Mouse (Mus musculus) hindbrain, postnatal 0 days (tissue): ENCODE measurements around the gene Trappc12. TPM values are rescaled to one million over a fixed set of nuclear protein-coding genes. Genes with fewer than 3 reads are reported as not detected.

Experiments used
- ATAC-seq: fragments of 200-750 bp; cut with Nextera tagmentation; 2 replicates; pipeline ENCODE4 v1.8.0; 2017; ENCODE audit warnings: mild to moderate bottlenecking, moderate TSS enrichment, moderate library complexity
- DNase-seq: peaks from one replicate; pipeline ENCODE4 v3.0.0-alpha.2; 2015; ENCODE audit warnings: low spot score
- H3K27ac ChIP-seq: fragments of 300-500 bp; sonication (generic); 2 replicates; pipeline ENCODE4 v1.5.1; 2014; ENCODE audit warnings: mild to moderate bottlenecking
- H3K27me3 ChIP-seq: fragments of 300-500 bp; sonication (generic); 2 replicates; pipeline ENCODE4 v1.6.1; 2014; ENCODE audit warnings: low read length, mixed read lengths; ENCODE audit not compliant: insufficient read depth
- H3K36me3 ChIP-seq: fragments of 300-500 bp; sonication (generic); 2 replicates; pipeline ENCODE4 v1.6.1; 2014; ENCODE audit warnings: low read length, mixed read lengths; ENCODE audit not compliant: insufficient read depth
- H3K4me1 ChIP-seq: fragments of 300-500 bp; sonication (generic); 2 replicates; pipeline ENCODE4 v1.6.1; 2014; ENCODE audit warnings: antibody characterized with exemption, low read length, mixed read lengths; ENCODE audit not compliant: insufficient read depth
- H3K4me2 ChIP-seq: fragments of 300-500 bp; sonication (generic); 2 replicates; pipeline ENCODE4 v1.6.1; 2014; ENCODE audit warnings: low read depth, mild to moderate bottlenecking, low read length, moderate library complexity, mixed read lengths
- H3K4me3 ChIP-seq: fragments of 300-500 bp; sonication (generic); 2 replicates; pipeline ENCODE4 v1.5.1; 2014; ENCODE audit warnings: low read length
- H3K9ac ChIP-seq: fragments of 300-500 bp; sonication (generic); replicated peaks from 2 replicates; pipeline ENCODE4 v1.6.1; 2014; ENCODE audit warnings: mild to moderate bottlenecking, low read length, moderate library complexity, mixed read lengths
- H3K9me3 ChIP-seq: fragments of 300-500 bp; sonication (generic); 2 replicates; pipeline ENCODE4 v1.6.1; 2016; ENCODE audit warnings: low read length, mixed read lengths
- CTCF ChIP-seq: IDR thresholded peaks from 2 replicates; pipeline ENCODE4 v1.5.1; 2016; ENCODE audit warnings: antibody characterized with exemption, control low read depth, low read depth
- WGBS: fragments of 180-500 bp; shearing (Covaris S2); extraction: QIAGEN DNeasy Blood & Tissue Kit; methylation state at CpG from one replicate; pipeline ENCODE4 v1.1.7; 2014; 5-methylcytosine and 5-hydroxymethylcytosine counted together
- polyA plus RNA-seq: library from polyadenylated mRNA; unstranded; fragments of >200 nt; fragmentation: Nextera tagmentation; extraction: Ambion mirVana; gene quantifications from 2 replicates; pipeline ENCODE4 v1.2.1, GENCODE M21; 2015
- total RNA-seq: library from RNA; depleted of rRNA; stranded (reverse); fragments of >200 nt; gene quantifications from 2 replicates; pipeline ENCODE4 v1.2.3, GENCODE M21; 2014

The Trappc12 gene
- total and polyA plus RNA-seq, 2 experiments from 2014 or later = 34.1 to 66.3 TPM

DNA sequence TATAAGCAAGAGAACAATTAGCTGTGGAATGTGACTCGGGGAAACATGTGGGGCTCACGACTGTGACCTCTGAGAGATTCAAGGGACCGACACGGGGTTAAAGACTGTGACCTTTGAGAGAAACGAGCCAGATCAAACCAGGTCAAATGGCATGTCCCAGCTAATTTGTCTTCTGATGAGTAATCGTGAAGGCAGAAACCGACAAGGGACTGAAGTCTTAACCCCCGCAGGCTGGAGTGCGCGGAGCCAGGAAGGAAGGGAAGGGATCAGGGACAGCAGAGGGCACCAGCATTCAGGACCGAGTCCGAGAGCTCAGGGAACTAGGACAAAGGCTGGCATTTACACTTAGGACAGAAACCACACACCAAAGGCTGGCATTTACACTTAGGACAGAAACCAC, 45.9 kb downstream of the Trappc12 start:
- Histone ChIP-seq H3K27me3 (no peaks in the 10 kb centered on the region), H3K27ac (peak overlapping the region; percentile 3; the same call in 1 of the 2 replicates), H3K9ac (0 out of 2 replicates have a peak overlapping the region, but pooled peaks have one; percentile 18), H3K36me3 (peaks cover 4% of the 10 kb centered on the region; the same call in 1 of the 2 replicates), H3K9me3 (no peaks in the 10 kb centered on the region), H3K4me1 (peaks cover 4% of the 10 kb centered on the region; the same call in 1 of the 2 replicates), H3K4me2 (no peak overlapping the region), H3K4me3 (no peak overlapping the region)
- DNase-seq (peak; percentile 56), ATAC-seq (peak; percentile 9; the same call in 1 of the 2 replicates)
- peak; percentile 55 for TF ChIP-seq CTCF
- 10% methylated on average over 12 of the region's 12 CpGs for WGBS

GRCm38 (mm10) chr12:28701302-28701701, 49.0 kb downstream of the Trappc12 start:
- H3K4me2 ChIP-seq = no peak overlapping the region
- no peaks in the 10 kb centered on the region for H3K9me3 ChIP-seq
- H3K36me3 ChIP-seq = no peaks in the 10 kb centered on the region
- peak overlapping the region; percentile 87 for H3K27ac ChIP-seq
- no peaks in the 10 kb centered on the region for H3K27me3 ChIP-seq
- DNase-seq (peak; percentile 15), ATAC-seq (no peak)
- H3K9ac ChIP-seq = peak overlapping the region; percentile 31; the same call in 1 of the 2 replicates
- peaks cover 4% of the 10 kb centered on the region; the same call in 1 of the 2 replicates for H3K4me1 ChIP-seq
- peak; percentile 12; the same call in 1 of the 2 replicates for TF ChIP-seq CTCF
- WGBS = 73% methylated on average over 11 of the region's 11 CpGs
- no peak overlapping the region for H3K4me3 ChIP-seq

GRCm38 (mm10) chr12:28700561-28701025, 49.7 kb downstream of the Trappc12 start:
- H3K27me3 ChIP-seq = no peaks in the 10 kb centered on the region
- peak overlapping the region; percentile 87 for H3K27ac ChIP-seq
- no peak overlapping the region for H3K4me2 ChIP-seq
- 33% methylated on average over 19 of the region's 19 CpGs for WGBS
- H3K9ac ChIP-seq = 0 out of 2 replicates have a peak overlapping the region, but pooled peaks have one; percentile 31
- H3K36me3 ChIP-seq = no peaks in the 10 kb centered on the region
- DNase-seq (peak; percentile 82), ATAC-seq (peak; percentile 59)
- H3K4me3 ChIP-seq = no peak overlapping the region
- peaks cover 4% of the 10 kb centered on the region; the same call in 1 of the 2 replicates for H3K4me1 ChIP-seq
- H3K9me3 ChIP-seq = no peaks in the 10 kb centered on the region
- TF ChIP-seq CTCF = no peak

- H3K4me3 ChIP-seq = no peak overlapping the region
- 11% methylated on average over 3 of the region's 3 CpGs for WGBS
- no peaks in the 10 kb centered on the region for H3K9me3 ChIP-seq
- ATAC-seq (peak; percentile 25; the same call in 1 of the 2 replicates), DNase-seq (peak; percentile 22)
- no peak overlapping the region for H3K4me2 ChIP-seq
- no peaks in the 10 kb centered on the region for H3K36me3 ChIP-seq
- H3K27me3 ChIP-seq = no peaks in the 10 kb centered on the region
- no peak for TF ChIP-seq CTCF
- H3K9ac ChIP-seq = 0 out of 2 replicates have a peak overlapping the region, but pooled peaks have one; percentile 14
- H3K4me1 ChIP-seq = peaks cover 4% of the 10 kb centered on the region; the same call in 1 of the 2 replicates
- H3K27ac ChIP-seq = peak overlapping the region; percentile 87
Observed at GRCm38 (mm10) chr12:28700101-28700511, 50.2 kb downstream of the Trappc12 start.

DNA sequence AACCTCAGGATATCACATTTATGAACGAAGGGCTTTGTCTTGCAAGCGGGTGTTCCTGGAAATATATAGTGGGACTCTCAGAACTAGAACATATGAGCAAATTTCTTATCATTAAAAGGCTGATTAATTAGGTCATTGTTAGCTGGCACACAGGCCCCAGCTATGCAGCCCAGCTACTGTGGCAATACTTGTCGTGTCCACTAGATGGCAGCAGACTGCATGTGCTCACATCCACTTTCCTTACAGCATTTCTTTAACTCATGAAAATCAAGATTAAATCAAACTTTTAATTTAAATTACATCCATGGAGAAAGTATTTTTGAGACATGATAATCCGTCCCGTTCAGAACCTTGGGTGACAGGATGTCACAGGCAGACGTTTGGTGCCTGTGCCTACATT, 50.6 kb downstream of the Trappc12 start:
- peak; percentile 98 for TF ChIP-seq CTCF
- Histone ChIP-seq H3K36me3 (no peaks in the 10 kb centered on the region), H3K27ac (peak overlapping the region; percentile 87), H3K4me3 (no peak overlapping the region), H3K4me2 (no peak overlapping the region), H3K27me3 (no peaks in the 10 kb centered on the region), H3K9ac (peak overlapping the region; percentile 28; the same call in 1 of the 2 replicates), H3K9me3 (no peaks in the 10 kb centered on the region), H3K4me1 (peaks cover 4% of the 10 kb centered on the region; the same call in 1 of the 2 replicates)
- WGBS = 12% methylated on average over 6 of the region's 6 CpGs
- DNase-seq (peak; percentile 93), ATAC-seq (peak; percentile 35)

DNA sequence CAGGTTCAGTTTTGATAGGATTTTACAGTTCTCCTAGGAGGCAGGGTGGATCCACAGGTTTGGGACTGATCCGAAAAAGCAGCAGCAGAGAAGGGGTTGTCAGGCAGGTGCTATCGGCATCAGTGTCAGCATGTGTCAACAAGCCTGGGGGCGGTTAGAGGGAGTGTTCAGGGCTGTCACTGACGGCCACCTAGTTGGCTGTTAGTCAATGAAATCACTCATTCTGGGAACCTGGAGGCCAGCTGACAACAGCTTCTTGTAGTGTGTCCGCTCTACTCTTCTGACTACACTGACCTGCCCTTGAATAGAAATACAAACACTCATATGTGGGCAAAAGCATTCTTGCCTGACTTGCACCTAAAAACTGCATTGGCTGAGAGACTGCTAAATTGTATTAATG, 51.2 kb downstream of the Trappc12 start:
- ATAC-seq = no peak
- H3K4me2 ChIP-seq = no peak overlapping the region
- H3K9me3 ChIP-seq = no peaks in the 10 kb centered on the region
- DNase-seq = no peak
- H3K27ac ChIP-seq = peak overlapping the region; percentile 87
- no peak for TF ChIP-seq CTCF
- peak overlapping the region; percentile 28; the same call in 1 of the 2 replicates for H3K9ac ChIP-seq
- 63% methylated on average over 5 of the region's 5 CpGs for WGBS
- H3K36me3 ChIP-seq = no peaks in the 10 kb centered on the region
- H3K27me3 ChIP-seq = no peaks in the 10 kb centered on the region
- no peak overlapping the region for H3K4me3 ChIP-seq
- peaks cover 4% of the 10 kb centered on the region; the same call in 1 of the 2 replicates for H3K4me1 ChIP-seq
